Mouse (Mus musculus) hindlimb bud, embryonic 11.5 days (tissue): ENCODE results near the gene Atg7.

Experiments used
- DNase-seq: peaks from one replicate; pipeline ENCODE4 v3.0.0-alpha.2; 2012; ENCODE audit warnings: low read depth, low spot score; ENCODE audit errors: extremely low spot score

Gene Atg7

DNA sequence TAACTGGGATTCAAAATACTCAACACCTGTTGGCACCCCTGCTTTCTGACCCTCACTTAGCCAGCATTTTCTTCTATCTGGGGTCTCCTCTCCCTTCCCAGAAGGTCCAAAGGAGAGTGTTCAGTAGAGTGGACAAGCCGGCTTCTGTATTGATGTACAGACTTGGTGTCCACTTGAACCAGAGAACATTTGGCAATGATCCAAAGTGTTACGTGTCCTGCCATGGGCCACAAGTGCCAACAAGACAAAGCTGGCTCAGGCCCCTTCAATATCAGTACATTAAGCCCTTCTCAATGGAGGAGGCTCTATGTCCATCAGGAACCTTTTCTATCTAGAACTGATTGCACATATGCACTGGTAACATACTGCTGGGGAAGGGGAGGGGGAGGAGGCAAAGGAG lies 253.4 kb downstream of the Atg7 start:
- no peak for DNase-seq

- DNase-seq = no peak
Measured at GRCm38 (mm10) chr6:114898949-114899348, 256.1 kb downstream of the Atg7 start.

GRCm38 (mm10) chr6:114899652-114900051 lies 256.8 kb downstream of the Atg7 start:
- no peak for DNase-seq

DNA sequence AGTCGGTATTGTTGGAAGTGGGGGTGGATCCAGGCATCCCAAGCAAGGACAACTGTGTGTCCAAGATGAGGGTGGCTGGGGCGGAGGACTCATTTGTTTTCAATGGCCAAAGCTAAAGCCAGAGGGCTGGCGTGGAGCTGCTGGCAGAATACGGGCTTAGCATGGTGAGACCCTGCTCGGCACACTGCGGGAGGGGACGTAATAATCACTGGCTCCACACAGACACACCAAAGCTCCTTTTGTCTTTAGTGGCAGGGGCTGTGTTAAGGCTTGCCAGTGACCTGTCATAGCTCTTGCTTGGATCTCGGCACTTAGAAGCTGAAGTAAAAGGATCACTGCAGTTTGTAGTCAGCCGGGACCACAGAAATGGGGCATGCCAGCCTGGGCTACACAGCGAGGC lies 257.3 kb downstream of the Atg7 start:
- no peak for DNase-seq

DNA sequence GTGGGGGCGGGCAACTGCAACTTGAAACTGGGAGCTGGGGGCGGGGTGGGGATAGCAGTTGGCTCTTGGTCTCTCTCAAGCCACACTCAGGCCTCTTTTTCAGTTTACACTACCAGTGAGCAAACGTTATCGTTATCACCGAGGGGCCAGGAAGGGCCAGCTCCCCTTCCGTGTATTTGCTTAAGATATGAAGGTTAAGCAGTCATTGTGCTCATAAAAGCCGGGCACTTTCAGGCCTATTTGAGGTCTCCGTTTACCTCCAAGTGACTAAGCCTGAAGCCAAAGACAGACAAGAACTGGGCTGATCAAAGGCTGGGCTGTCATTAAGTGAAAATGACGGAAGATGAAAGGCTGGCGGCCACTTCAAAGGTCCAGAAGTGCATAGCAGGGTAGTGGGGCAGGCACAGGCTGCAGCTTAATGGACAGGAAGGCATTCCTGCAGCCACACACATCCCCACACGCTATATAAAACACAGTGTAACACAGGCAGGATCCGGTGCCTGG lies 258.5 kb downstream of the Atg7 start:
- DNase-seq = peak; percentile 81

GRCm38 (mm10) chr6:114901921-114902320 lies 259.0 kb downstream of the Atg7 start:
- no peak for DNase-seq

DNA sequence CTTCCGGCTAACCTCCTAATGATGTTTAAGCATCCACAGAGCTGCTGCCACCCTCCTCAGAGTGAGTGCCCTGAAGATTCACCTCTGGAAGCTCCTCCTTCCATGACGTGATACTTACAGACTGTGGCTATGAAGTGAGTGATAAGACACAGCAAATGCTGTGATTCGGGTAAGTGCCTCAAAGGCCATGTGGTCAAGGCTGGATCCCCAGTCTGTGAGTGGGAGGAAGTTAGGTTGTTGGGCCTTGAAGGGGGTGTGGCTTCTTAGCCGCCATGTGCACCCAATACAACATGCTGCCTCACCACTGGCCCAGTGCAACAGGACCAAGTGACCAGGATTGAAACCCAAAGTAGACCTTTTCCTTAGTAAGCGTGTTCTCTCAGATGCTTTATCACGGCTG lies 261.3 kb downstream of the Atg7 start:
- DNase-seq = no peak

DNA sequence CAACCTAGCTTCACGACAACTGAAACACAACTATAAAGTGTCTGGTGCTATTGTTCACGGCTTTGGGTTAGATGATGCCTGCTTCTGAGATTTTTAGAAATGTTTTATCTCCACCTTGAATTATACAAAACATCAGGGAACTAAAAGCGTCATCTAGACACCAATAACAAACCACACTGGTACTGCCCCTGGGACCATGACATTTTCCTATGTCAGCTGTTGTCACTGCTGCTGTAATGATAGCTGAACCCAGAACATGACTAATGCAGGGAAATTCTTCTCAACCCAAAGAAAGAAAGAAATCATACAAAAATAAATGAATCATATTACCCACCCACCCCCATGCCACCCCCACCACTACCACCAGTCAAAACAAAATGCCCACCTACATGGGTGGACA lies 261.9 kb downstream of the Atg7 start:
- DNase-seq = no peak

DNA sequence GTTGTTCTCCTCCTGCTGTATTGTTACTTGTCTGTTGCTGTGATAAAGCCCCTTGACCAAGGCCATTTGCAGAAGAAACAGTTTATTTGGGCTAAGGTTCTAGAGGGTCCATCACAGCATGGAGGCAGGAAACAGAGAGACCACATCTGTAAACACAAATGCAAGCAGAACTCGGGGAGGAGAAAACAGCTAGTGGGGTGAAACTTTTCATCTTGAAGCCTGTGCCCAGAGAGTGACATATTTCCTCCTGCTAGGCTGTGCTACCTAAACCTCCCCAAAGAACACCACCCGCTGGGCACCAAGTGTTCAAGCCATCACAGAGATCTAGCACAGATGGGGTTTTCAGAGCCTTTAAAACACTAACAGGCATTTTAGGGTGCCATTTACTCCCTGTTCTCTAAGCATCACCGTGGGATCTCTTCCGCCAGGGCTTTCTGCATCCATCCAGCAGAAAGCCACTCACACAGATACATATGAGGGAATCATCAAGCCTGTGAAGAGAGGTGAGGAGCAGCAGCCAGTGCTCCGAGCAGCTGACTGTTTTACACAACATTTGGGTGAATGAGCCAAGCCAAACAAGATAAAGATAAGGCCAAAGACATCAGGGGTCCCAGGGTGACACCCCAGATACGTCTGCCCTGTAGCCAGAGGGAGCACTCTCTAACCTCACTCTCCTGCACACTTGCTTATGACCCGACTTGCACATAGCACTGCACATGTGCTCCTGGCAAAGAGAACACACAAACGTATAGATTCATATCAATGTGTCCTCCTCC lies 262.5 kb downstream of the Atg7 start:
- DNase-seq = no peak

DNA sequence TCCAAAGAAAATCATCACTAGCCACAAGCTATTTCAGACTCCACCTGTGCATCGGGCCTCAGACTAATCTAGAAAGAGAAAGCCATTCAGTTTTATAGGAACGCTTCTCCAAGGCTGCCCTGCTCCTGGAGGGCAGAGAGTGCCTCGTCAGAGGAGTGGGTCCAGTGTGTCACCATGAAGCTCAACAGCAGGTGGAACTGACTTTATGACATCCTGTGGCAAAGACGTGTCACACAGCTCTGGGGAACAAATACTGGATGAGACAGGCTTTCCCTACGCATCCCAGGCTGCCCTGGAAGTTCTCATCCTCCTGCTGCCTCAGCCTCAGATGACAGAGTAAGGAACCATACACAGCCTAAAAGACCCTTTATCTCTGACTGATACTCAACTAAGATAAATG lies 263.3 kb downstream of the Atg7 start:
- DNase-seq = no peak

DNA sequence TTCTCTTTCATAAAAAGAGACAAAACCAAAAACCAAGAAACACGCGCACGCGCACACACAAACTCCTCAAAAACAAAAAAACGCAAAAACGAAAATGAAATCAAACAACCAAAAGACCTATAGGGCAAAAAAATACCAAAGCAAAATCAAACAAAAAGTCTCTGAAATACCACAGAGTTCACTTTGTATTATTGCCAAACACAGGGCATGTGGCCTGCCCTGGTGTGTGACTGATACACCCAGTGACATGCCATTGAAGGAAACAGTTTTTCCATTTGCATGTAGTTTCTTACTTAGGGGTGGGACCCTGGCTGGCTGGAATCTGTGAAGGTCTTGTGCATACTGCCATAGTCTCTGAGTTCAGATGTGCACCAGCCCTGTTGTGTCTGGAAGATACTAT lies 264.6 kb downstream of the Atg7 start:
- DNase-seq = no peak

- no peak for DNase-seq
Measured at GRCm38 (mm10) chr6:114909801-114910200, 266.9 kb downstream of the Atg7 start.
